Mouse (Mus musculus) ES-E14 (cell line): Measurements from ENCODE around the gene Spsb4. TPM values are rescaled to one million over a fixed set of nuclear protein-coding genes. Genes with fewer than 3 reads are reported as not detected.

ENCODE experiments used
- DNase-seq: peaks from one replicate; pipeline ENCODE4 v3.0.0-alpha.2; 2013; ENCODE audit warnings: low read depth, low spot score
- H3K27ac ChIP-seq: 2 replicates; pipeline ENCODE4 v1.5.1; 2012; ENCODE audit warnings: low read depth, mild to moderate bottlenecking, low read length, moderate library complexity, mixed read lengths; ENCODE audit not compliant: poor library complexity, insufficient read depth, severe bottlenecking
- H3K36me3 ChIP-seq: 2 replicates; pipeline ENCODE4 v1.6.1; 2012; ENCODE audit warnings: mild to moderate bottlenecking, low read length, moderate library complexity, mixed read lengths; ENCODE audit not compliant: control insufficient read depth, poor library complexity, insufficient read depth, severe bottlenecking
- H3K4me1 ChIP-seq, 2 experiments: fragments of 150-350 bp in 1 of 2; sonication (generic) in 1 of 2; 2 replicates each; pipeline ENCODE4 v1.6.1; 2012; ENCODE audit warnings: low read length in 2 of 2, mild to moderate bottlenecking in 1 of 2, mixed read lengths in 1 of 2; ENCODE audit not compliant: control insufficient read depth in 2 of 2, insufficient read depth in 2 of 2, poor library complexity in 1 of 2
- H3K4me3 ChIP-seq, 2 experiments: fragments of 150-350 bp in 1 of 2; sonication (generic) in 1 of 2; 2 replicates each; pipeline ENCODE4 v1.5.1; 2012; ENCODE audit warnings: low read length in 2 of 2, low read depth in 1 of 2, mild to moderate bottlenecking in 1 of 2, mixed read lengths in 1 of 2; ENCODE audit not compliant: insufficient read depth in 1 of 2, poor library complexity in 1 of 2, severe bottlenecking in 1 of 2
- H3K9ac ChIP-seq: 2 replicates; pipeline ENCODE4 v1.6.1; 2012; ENCODE audit warnings: low read depth, mild to moderate bottlenecking, low read length, mixed read lengths; ENCODE audit not compliant: poor library complexity, insufficient read depth, severe bottlenecking
- H3K9me3 ChIP-seq: fragments of 150-350 bp; sonication (generic); 2 replicates; pipeline ENCODE4 v1.6.1; 2012; ENCODE audit warnings: low read depth, mild to moderate bottlenecking, low read length; ENCODE audit not compliant: control insufficient read depth, insufficient read depth
- CHD2 ChIP-seq: IDR thresholded peaks from 2 replicates; pipeline ENCODE4 v1.6.1; 2014; ENCODE audit warnings: mild to moderate bottlenecking, low read depth, low read length, inconsistent platforms
- HCFC1 ChIP-seq: IDR thresholded peaks from 2 replicates; pipeline ENCODE4 v1.6.1; 2012; ENCODE audit warnings: low read length, inconsistent platforms, borderline replicate concordance; ENCODE audit not compliant: insufficient read depth
- MAFK ChIP-seq: IDR thresholded peaks from 2 replicates; pipeline ENCODE4 v1.6.1; 2014; ENCODE audit warnings: mild to moderate bottlenecking, low read depth, low read length, inconsistent platforms; ENCODE audit not compliant: insufficient read depth
- ZC3H11A ChIP-seq: IDR thresholded peaks from 2 replicates; pipeline ENCODE4 v1.6.1; 2012; ENCODE audit warnings: low read depth, mild to moderate bottlenecking, inconsistent platforms, low read length, borderline replicate concordance
- ZNF384 ChIP-seq: IDR thresholded peaks from 2 replicates; pipeline ENCODE4 v1.6.1; 2012; ENCODE audit warnings: low read depth, low read length, inconsistent platforms
- in situ Hi-C, 2 experiments: fragments of 600-800 bp; cut with MboI; formaldehyde crosslinking; loops; one replicate each; pipeline ENCODE4 v1.15.1; 2025; ENCODE audit warnings: low sequenced_read_pairs in 2 of 2, inconsistent platforms in 1 of 2; ENCODE audit not compliant: unreplicated experiment in 2 of 2
- total RNA-seq: library from RNA; depleted of rRNA; stranded (reverse); fragments of 300-350 nt; gene quantifications from 2 replicates; pipeline ENCODE4 v1.2.3, GENCODE M21; 2012

Gene Spsb4
- total RNA-seq, 1 experiment: 1.6 TPM

- Histone ChIP-seq H3K27ac (no peak overlapping the region), H3K4me3 (no peak overlapping the region), H3K36me3 (no peaks in the 10 kb centered on the region), H3K4me1 (peaks cover 0 to 14% of the 10 kb centered on the region in 2 experiments; a peak in 2 of 4 replicates), H3K9ac (no peak overlapping the region), H3K9me3 (no peaks in the 10 kb centered on the region)
- in situ Hi-C loops: no loop called here
- DNase-seq: peak; percentile 45
- peak; percentile 48; the same call in 1 of the 2 replicates for TF ChIP-seq ZC3H11A
- no peak for TF ChIP-seq HCFC1
These were observed 57.6 kb downstream of the Spsb4 start for GRCm38 (mm10) chr9:96961006-96961405.

GRCm38 (mm10) chr9:96960241-96960640, 58.4 kb downstream of the Spsb4 start:
- Histone ChIP-seq H3K36me3 (no peaks in the 10 kb centered on the region), H3K4me1 (peaks cover 0 to 14% of the 10 kb centered on the region in 2 experiments; a peak in 2 of 4 replicates), H3K4me3 (no peak overlapping the region), H3K27ac (no peak overlapping the region), H3K9me3 (no peaks in the 10 kb centered on the region), H3K9ac (no peak overlapping the region)
- DNase-seq: peak; percentile 50
- in situ Hi-C loops: no loop called here
- no peak for TF ChIP-seq ZNF384
- TF ChIP-seq ZC3H11A: no peak
- no peak for TF ChIP-seq MAFK
- no peak for TF ChIP-seq HCFC1
- no peak for TF ChIP-seq CHD2

- Histone ChIP-seq H3K36me3 (no peaks in the 10 kb centered on the region), H3K4me3 (no peak overlapping the region), H3K4me1 (peaks cover 0 to 14% of the 10 kb centered on the region in 2 experiments; a peak in 2 of 4 replicates), H3K27ac (no peak overlapping the region), H3K9me3 (no peaks in the 10 kb centered on the region), H3K9ac (no peak overlapping the region)
- in situ Hi-C loops: no loop called here
- TF ChIP-seq ZNF384 (no peak), HCFC1 (no peak), MAFK (no peak), ZC3H11A (no peak), CHD2 (no peak)
- DNase-seq: no peak
These were observed 59.2 kb downstream of the Spsb4 start for GRCm38 (mm10) chr9:96959469-96959868.

- H3K4me1 ChIP-seq: peaks cover 0 to 12% of the 10 kb centered on the region in 2 experiments; a peak in 2 of 4 replicates
- DNase-seq: no peak
- TF ChIP-seq ZNF384: no peak
- no peak for TF ChIP-seq HCFC1
- no peak for TF ChIP-seq ZC3H11A
- no peak for TF ChIP-seq MAFK
- TF ChIP-seq CHD2: no peak
- in situ Hi-C loops: no loop called here
- no peaks in the 10 kb centered on the region for H3K9me3 ChIP-seq
- H3K36me3 ChIP-seq: no peaks in the 10 kb centered on the region
- no peak overlapping the region for H3K9ac ChIP-seq
- no peak overlapping the region for H3K27ac ChIP-seq
- no peak overlapping the region for H3K4me3 ChIP-seq
These were observed 60.5 kb downstream of the Spsb4 start for GRCm38 (mm10) chr9:96958009-96958615.

GRCm38 (mm10) chr9:96957298-96957865, 61.3 kb downstream of the Spsb4 start:
- H3K27ac ChIP-seq: no peak overlapping the region
- H3K9me3 ChIP-seq: no peaks in the 10 kb centered on the region
- H3K4me3 ChIP-seq: no peak overlapping the region

More at GRCm38 (mm10) chr9:96957298-96957865, 61.3 kb downstream of the Spsb4 start:
- Histone ChIP-seq H3K36me3 (no peaks in the 10 kb centered on the region), H3K9ac (no peak overlapping the region), H3K4me1 (peaks cover 0 to 12% of the 10 kb centered on the region in 2 experiments; a peak in 2 of 4 replicates)
- no peak for DNase-seq
- in situ Hi-C loops: no loop called here
- TF ChIP-seq CHD2 (no peak), ZC3H11A (no peak), ZNF384 (no peak), HCFC1 (no peak), MAFK (no peak)
